Mouse (Mus musculus): ENCODE measurements around the gene Npepps.

DNA sequence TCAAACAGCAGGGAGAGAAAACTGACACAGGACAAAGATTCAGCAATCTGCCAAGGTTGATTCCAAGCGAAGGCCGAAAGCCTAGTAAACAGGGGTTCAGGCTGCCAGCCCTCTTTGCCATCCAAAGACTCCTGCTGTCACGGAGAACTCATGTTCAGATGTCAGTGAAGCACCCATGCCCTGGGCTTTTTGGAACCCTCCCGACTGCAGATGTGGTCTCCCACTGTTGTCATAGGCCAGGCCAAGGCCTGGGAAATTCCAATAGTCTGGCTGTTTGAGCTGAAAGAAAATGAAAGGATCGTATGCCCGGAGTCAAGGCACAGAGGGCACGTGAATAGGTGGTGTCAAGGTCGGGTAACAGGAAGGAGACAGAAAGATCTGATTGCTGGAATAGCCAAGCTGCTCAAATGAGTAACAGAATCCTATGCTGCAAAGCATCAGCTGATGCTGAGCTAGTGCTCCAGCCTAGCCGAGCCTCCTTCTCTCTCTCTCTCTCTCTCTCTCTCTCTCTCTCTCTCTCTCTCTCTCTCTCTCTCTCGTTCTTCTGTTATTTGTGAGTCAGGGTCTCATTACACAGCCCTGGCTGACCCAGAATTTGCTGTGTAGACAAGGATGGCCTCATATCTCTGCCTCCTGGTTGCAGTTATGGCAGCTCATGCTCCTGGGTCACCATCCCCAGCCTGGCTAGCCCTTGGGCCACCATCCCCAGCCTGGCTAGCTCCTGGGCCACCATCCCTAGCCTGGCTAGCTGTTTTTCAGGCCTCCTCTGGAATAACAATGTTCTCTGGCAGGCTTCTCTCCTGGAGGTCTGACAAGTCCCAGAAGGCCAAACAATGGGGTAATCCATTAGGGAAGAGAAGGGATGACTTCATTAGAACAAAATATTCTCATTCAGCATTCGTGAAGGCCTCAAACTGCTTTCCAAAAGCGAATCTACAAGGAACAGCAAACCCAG is 9.1 kb upstream of the Npepps start:
- no peak for TF ChIP-seq CTCF (conservative IDR thresholded peaks at IDR 0.05; ENCODE audit: insufficient read depth, insufficient read length, low read depth, low read length)
- TF ChIP-seq POLR2A (IDR thresholded peaks at IDR 0.05; ENCODE audit: low read depth, low read length): no peak
